Mouse (Mus musculus) cerebellum, adult 2 months (tissue): ENCODE data around the gene Cd3d.
"Not testable (repeated sequence)": the region's sequence is repeated elsewhere in the genome, so short reads cannot be mapped to it uniquely, and the experiment has no call there.

Experiments
- CTCF ChIP-seq: fragments of 200-500 bp; IDR thresholded peaks from 2 replicates; pipeline ENCODE4 v1.5.1; 2011; ENCODE audit warnings: low read depth, mild to moderate bottlenecking, control low read depth, low read length, moderate library complexity, borderline replicate concordance; ENCODE audit not compliant: insufficient read depth
- POLR2A ChIP-seq: fragments of 200-500 bp; IDR thresholded peaks from 2 replicates; pipeline ENCODE4 v1.6.1; 2011; ENCODE audit warnings: low read length, control low read depth, borderline replicate concordance; ENCODE audit not compliant: insufficient read depth

DNA sequence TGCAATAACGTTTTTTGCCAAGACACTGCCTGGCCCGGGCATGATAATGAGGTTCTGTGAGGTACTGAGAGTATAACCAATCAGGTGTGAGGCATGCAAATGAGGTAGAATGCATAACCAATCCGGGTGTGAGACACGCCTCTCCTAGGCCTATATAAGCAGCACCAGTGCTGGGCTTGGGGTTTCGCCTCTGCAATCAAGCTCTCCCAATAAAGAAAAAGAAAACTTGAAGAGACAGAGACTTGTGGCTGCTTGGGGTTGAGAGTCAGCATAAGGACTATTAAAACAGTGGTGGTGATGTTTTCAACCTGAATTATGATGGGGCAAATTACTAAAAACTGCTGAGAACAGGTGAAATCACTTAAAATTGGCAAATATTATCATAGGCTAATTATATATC, 13.8 kb upstream of the Cd3d start:
- TF ChIP-seq CTCF, POLR2A: not testable (repeated sequence)
